Mouse (Mus musculus) liver, embryonic 18 days (tissue): ENCODE data around the gene Gadd45b. TPM values are rescaled to one million over a fixed set of nuclear protein-coding genes. Genes with fewer than 3 reads are reported as not detected.

Experiments used
- polyA plus RNA-seq: library from polyadenylated mRNA; depleted of rRNA; stranded (reverse); fragments of >200 nt; gene quantifications from 2 replicates; pipeline ENCODE4 v1.2.3, GENCODE M21; 2012; rRNA removed

The Gadd45b gene
- 15.7 and 16.8 TPM in 2 replicates for polyA plus RNA-seq

GRCm38 (mm10) chr10:80929299-80930226 lies at the start of gene Gadd45b:
Gene Gadd45b, plus strand, starts transcription at chr10:80930073.

GRCm38 (mm10) chr10:80900318-80901247 lies 29.3 kb upstream of the Gadd45b start, which contains the start of gene Timm13:
Gene Timm13, minus strand, starts transcription at chr10:80900969.

GRCm38 (mm10) chr10:80917779-80918434 lies 12.0 kb upstream of the Gadd45b start, which contains the start of gene Lmnb2:
Gene Lmnb2, minus strand, starts transcription at chr10:80918245.

Other genes with a start within 250 kb of the Gadd45b start
- 12.3 and 13.5 TPM in 2 replicates for gene Mob3a, start 228.1 kb upstream of the Gadd45b start, polyA plus RNA-seq
- gene Izumo4, start 227.9 kb upstream of the Gadd45b start, polyA plus RNA-seq: 11.0 and 12.1 TPM in 2 replicates
- 26.6 and 31.1 TPM in 2 replicates for gene Ap3d1, start 187.8 kb upstream of the Gadd45b start, polyA plus RNA-seq
- 4.8 and 5.8 TPM in 2 replicates for gene Dot1l, start 174.9 kb upstream of the Gadd45b start, polyA plus RNA-seq
- 18.1 and 20.1 TPM in 2 replicates for gene Sf3a2, start 131.9 kb upstream of the Gadd45b start, polyA plus RNA-seq
- gene Plekhj1, start 131.4 kb upstream of the Gadd45b start, polyA plus RNA-seq: 33.7 and 36.1 TPM in 2 replicates
- gene Amh, start 124.8 kb upstream of the Gadd45b start, polyA plus RNA-seq: 0.19 and 0.23 TPM in 2 replicates
- 0.06 and 0.07 TPM in 2 replicates for gene Jsrp1, start 116.6 kb upstream of the Gadd45b start, polyA plus RNA-seq
- gene Oaz1, start 103.4 kb upstream of the Gadd45b start, polyA plus RNA-seq: 573 TPM in 2 replicates
- 0.01 TPM in 1 of 2 replicates, not detected in the other for gene Lingo3, start 86.0 kb upstream of the Gadd45b start, polyA plus RNA-seq
- 121 and 137 TPM in 2 replicates for gene Lsm7, start 74.9 kb upstream of the Gadd45b start, polyA plus RNA-seq
- gene Sppl2b, start 74.8 kb upstream of the Gadd45b start, polyA plus RNA-seq: 32.6 and 37.7 TPM in 2 replicates
- 0.05 and 0.07 TPM in 2 replicates for gene Tmprss9, start 58.2 kb upstream of the Gadd45b start, polyA plus RNA-seq
- 94.0 and 114 TPM in 2 replicates for gene Timm13, start 29.1 kb upstream of the Gadd45b start, polyA plus RNA-seq
- gene Lmnb2, start 11.8 kb upstream of the Gadd45b start, polyA plus RNA-seq: 8.0 and 9.1 TPM in 2 replicates
- 0.41 and 0.48 TPM in 2 replicates for gene Gng7, start 84.9 kb downstream of the Gadd45b start, polyA plus RNA-seq
- 0.01 TPM in 1 of 2 replicates, not detected in the other for gene Diras1, start 95.6 kb downstream of the Gadd45b start, polyA plus RNA-seq
- 4.0 and 4.1 TPM in 2 replicates for gene Slc39a3, start 107.4 kb downstream of the Gadd45b start, polyA plus RNA-seq
- gene Sgta, start 130.1 kb downstream of the Gadd45b start, polyA plus RNA-seq: 45.0 and 50.4 TPM in 2 replicates
- 12.0 and 13.2 TPM in 2 replicates for gene Thop1, start 140.0 kb downstream of the Gadd45b start, polyA plus RNA-seq
- gene Creb3l3, start 168.8 kb downstream of the Gadd45b start, polyA plus RNA-seq: 78.1 and 87.6 TPM in 2 replicates
- gene Map2k2, start 175.8 kb downstream of the Gadd45b start, polyA plus RNA-seq: 48.8 and 50.9 TPM in 2 replicates
- 8.5 and 8.6 TPM in 2 replicates for gene Zbtb7a, start 205.1 kb downstream of the Gadd45b start, polyA plus RNA-seq
- 10.3 and 12.9 TPM in 2 replicates for gene Pias4, start 237.8 kb downstream of the Gadd45b start, polyA plus RNA-seq
- 583 and 691 TPM in 2 replicates for gene Eef2, start 246.6 kb downstream of the Gadd45b start, polyA plus RNA-seq